In the genomic region with DNA sequence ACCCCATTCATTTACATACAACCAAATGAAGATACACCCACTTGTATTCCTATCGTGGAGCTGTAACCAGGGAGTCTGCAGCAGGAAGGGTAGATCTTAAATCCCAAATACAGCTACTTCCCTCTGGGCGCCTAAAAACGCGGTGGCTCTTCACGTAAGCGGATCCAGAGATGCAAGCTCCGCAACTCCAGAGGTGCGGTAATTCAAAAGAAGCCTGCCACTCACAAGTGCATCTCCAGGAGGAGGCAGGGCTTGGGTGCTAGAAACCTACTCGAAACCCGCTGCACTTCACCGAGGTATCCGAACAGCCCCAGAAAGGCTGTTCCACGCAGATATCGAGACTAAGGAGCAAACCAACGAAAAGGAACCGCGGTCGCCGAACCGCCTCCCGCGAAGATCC, we compare ENCODE assay signal across 8 mouse cellular contexts. TPM values are rescaled to one million over a fixed set of nuclear protein-coding genes. Genes with fewer than 3 reads are reported as not detected.
A peak's percentile ranks its signal among the peaks of the same experiment; 100 is the strongest.
DNase-seq lines count a peak whose midpoint lies in the region; ATAC-seq and TF ChIP-seq lines count a peak whose summit lies in the region.

No protein-coding gene starts in this region.

- H3K4me3 ChIP-seq in layer of hippocampus, adult 2 months: peak overlapping the region; percentile 78
- peak overlapping the region; percentile 78 for H3K4me3 ChIP-seq in embryonic facial prominence, embryonic 10.5 days
- H3K4me3 ChIP-seq in intestine, embryonic 15.5 days (replicated peaks): peak overlapping the region; percentile 72
- H3K4me3 ChIP-seq in neural tube, embryonic 12.5 days: peak overlapping the region; percentile 64

- peak overlapping the region; percentile 65 for H3K4me2 ChIP-seq in intestine, embryonic 15.5 days (replicated peaks)
- H3K4me2 ChIP-seq in neural tube, embryonic 12.5 days (replicated peaks): peak overlapping the region; percentile 63

- H3K27ac ChIP-seq in layer of hippocampus, adult 2 months: peak overlapping the region; percentile 99
- H3K27ac ChIP-seq in embryonic facial prominence, embryonic 10.5 days (replicated peaks): peak overlapping the region; percentile 98
- peak overlapping the region; percentile 58; the same call in 1 of the 2 replicates for H3K27ac ChIP-seq in intestine, embryonic 15.5 days
- H3K27ac ChIP-seq in neural tube, embryonic 12.5 days: no peak overlapping the region

- peak overlapping the region; percentile 33 for H3K9ac ChIP-seq in intestine, embryonic 15.5 days
- H3K9ac ChIP-seq in neural tube, embryonic 12.5 days: peak overlapping the region; percentile 84

- H3K9me3 ChIP-seq in embryonic facial prominence, embryonic 10.5 days: no peaks in the 10 kb centered on the region
- no peaks in the 10 kb centered on the region for H3K9me3 ChIP-seq in intestine, embryonic 15.5 days
- H3K9me3 ChIP-seq in neural tube, embryonic 12.5 days: no peaks in the 10 kb centered on the region

- H3K4me1 ChIP-seq in embryonic facial prominence, embryonic 10.5 days: no peaks in the 10 kb centered on the region
- H3K4me1 ChIP-seq in intestine, embryonic 15.5 days (replicated peaks): no peaks in the 10 kb centered on the region
- peaks cover 4% of the 10 kb centered on the region; the same call in 1 of the 2 replicates for H3K4me1 ChIP-seq in neural tube, embryonic 12.5 days

- ATAC-seq in intestine, embryonic 15.5 days: peak; percentile 53; the same call in 1 of the 2 replicates
- peak; percentile 71 for ATAC-seq in neural tube, embryonic 12.5 days (ENCODE audit: low FRiP score, low read depth)

- DNase-seq in layer of hippocampus, adult 2 months (ENCODE audit: low spot score in 2 of 2): no peak
- DNase-seq in layer of hippocampus, adult 9-10 months (ENCODE audit: low spot score): no peak
- DNase-seq in embryonic facial prominence, embryonic 10.5 days (ENCODE audit: low spot score): no peak
- no peak for DNase-seq in right cerebral cortex, adult 18-20 months
- no peak for DNase-seq in layer of hippocampus, postnatal 14 days (ENCODE audit: low spot score in 2 of 2)
- no peak for DNase-seq in cerebellum, adult 11 months

- H3K27me3 ChIP-seq in embryonic facial prominence, embryonic 10.5 days (replicated peaks; ENCODE audit: low read depth, poor library complexity, severe bottlenecking): no peaks in the 10 kb centered on the region
- no peaks in the 10 kb centered on the region for H3K27me3 ChIP-seq in intestine, embryonic 15.5 days (replicated peaks)
- no peaks in the 10 kb centered on the region for H3K27me3 ChIP-seq in neural tube, embryonic 12.5 days (replicated peaks)

- WGBS in embryonic facial prominence, embryonic 10.5 days: under 1% methylated on average over 22 of the region's 22 CpGs
- under 1% methylated on average over 22 of the region's 22 CpGs for WGBS in intestine, embryonic 15.5 days
- under 1% methylated on average over 22 of the region's 22 CpGs for WGBS in neural tube, embryonic 12.5 days

- no peak for TF ChIP-seq CTCF in layer of hippocampus, adult 2 months (conservative IDR thresholded peaks at IDR 0.05)

- H3K36me3 ChIP-seq in embryonic facial prominence, embryonic 10.5 days (replicated peaks): no peaks in the 10 kb centered on the region
- H3K36me3 ChIP-seq in intestine, embryonic 15.5 days: no peaks in the 10 kb centered on the region
- no peaks in the 10 kb centered on the region for H3K36me3 ChIP-seq in neural tube, embryonic 12.5 days

RNA-seq across cellular contexts. Expression of gene Napepld, which starts 0.3 kb away (rescaled TPM):
- total RNA-seq in layer of hippocampus, adult 2 months (2021): 10 to 100 TPM; 28.4 to 34.7 TPM
- 4.8 and 5.0 TPM in 2 replicates for polyA plus RNA-seq in embryonic facial prominence, embryonic 10.5 days (2016; fragmentation: Nextera tagmentation; extraction: Ambion mirVana)
- 3.4 TPM in 2 replicates for polyA plus RNA-seq in intestine, embryonic 15.5 days (2015; fragmentation: Nextera tagmentation; extraction: Ambion mirVana)
- polyA plus RNA-seq in neural tube, embryonic 12.5 days (2016; fragmentation: Nextera tagmentation; extraction: Ambion mirVana): 5.4 and 5.5 TPM in 2 replicates
- 10 to 100 TPM; 11.6 to 13.0 TPM for total RNA-seq in layer of hippocampus, postnatal 14 days (2021)

RNA-seq across cellular contexts. Expression of gene Pmpcb, which starts 36.0 kb away (rescaled TPM):
- 10 to 100 TPM; 72.9 to 73.9 TPM for total RNA-seq in layer of hippocampus, adult 2 months (2021)
- 78.0 and 84.7 TPM in 2 replicates for polyA plus RNA-seq in embryonic facial prominence, embryonic 10.5 days (2016; fragmentation: Nextera tagmentation; extraction: Ambion mirVana)
- polyA plus RNA-seq in intestine, embryonic 15.5 days (2015; fragmentation: Nextera tagmentation; extraction: Ambion mirVana): 80.7 and 88.8 TPM in 2 replicates
- polyA plus RNA-seq in neural tube, embryonic 12.5 days (2016; fragmentation: Nextera tagmentation; extraction: Ambion mirVana): 82.7 and 83.2 TPM in 2 replicates
- 10 to 100 TPM; 59.3 to 67.1 TPM for total RNA-seq in layer of hippocampus, postnatal 14 days (2021)

RNA-seq across cellular contexts. Expression of gene Armc10, which starts 55.3 kb away (rescaled TPM):
- total RNA-seq in layer of hippocampus, adult 2 months (2021): 10 to 100 TPM; 20.6 to 23.3 TPM
- polyA plus RNA-seq in embryonic facial prominence, embryonic 10.5 days (2016; fragmentation: Nextera tagmentation; extraction: Ambion mirVana): 63.1 and 63.4 TPM in 2 replicates
- polyA plus RNA-seq in intestine, embryonic 15.5 days (2015; fragmentation: Nextera tagmentation; extraction: Ambion mirVana): 33.5 and 37.2 TPM in 2 replicates
- 64.4 and 69.6 TPM in 2 replicates for polyA plus RNA-seq in neural tube, embryonic 12.5 days (2016; fragmentation: Nextera tagmentation; extraction: Ambion mirVana)
- total RNA-seq in layer of hippocampus, postnatal 14 days (2021): 10 to 100 TPM; 23.9 to 24.9 TPM

RNA-seq across cellular contexts. Expression of gene Fbxl13, which starts 55.5 kb away (rescaled TPM):
- under 1 TPM; 0.29 to 0.41 TPM for total RNA-seq in layer of hippocampus, adult 2 months (2021)
- 0.09 and 0.28 TPM in 2 replicates for polyA plus RNA-seq in embryonic facial prominence, embryonic 10.5 days (2016; fragmentation: Nextera tagmentation; extraction: Ambion mirVana)
- 0.11 and 0.20 TPM in 2 replicates for polyA plus RNA-seq in intestine, embryonic 15.5 days (2015; fragmentation: Nextera tagmentation; extraction: Ambion mirVana)
- 0.22 and 0.39 TPM in 2 replicates for polyA plus RNA-seq in neural tube, embryonic 12.5 days (2016; fragmentation: Nextera tagmentation; extraction: Ambion mirVana)
- under 1 TPM; 0.17 to 0.41 TPM for total RNA-seq in layer of hippocampus, postnatal 14 days (2021)
